Mouse (Mus musculus) embryonic fibroblast, embryonic 13.5 days (primary cell): ENCODE measurements around the gene Cdca5.
A peak's percentile ranks its signal among the peaks of the same experiment; 100 is the strongest.

ENCODE experiments used
- CTCF ChIP-seq: IDR thresholded peaks from 2 replicates; pipeline ENCODE4 v1.5.1; 2011; ENCODE audit warnings: mild to moderate bottlenecking, control low read depth, low read length, moderate library complexity, borderline replicate concordance; ENCODE audit not compliant: insufficient read depth
- POLR2A ChIP-seq: IDR thresholded peaks from 2 replicates; pipeline ENCODE4 v1.6.1; 2011; ENCODE audit warnings: low read depth, mild to moderate bottlenecking, control low read depth, low read length, moderate library complexity

- peak; percentile 16; the same call in 1 of the 2 replicates for TF ChIP-seq CTCF
- peak; percentile 46; the same call in 1 of the 2 replicates for TF ChIP-seq POLR2A
Observed at GRCm38 (mm10) chr19:6141394-6141749, 56.6 kb downstream of the Cdca5 start, which contains the start of gene Arl2.
